22 mouse cellular contexts compared by ENCODE assay signal in genomic region chr5:136940845-136941560, GRCm38 (mm10). TPM values are rescaled to one million over a fixed set of nuclear protein-coding genes. Genes with fewer than 3 reads are reported as not detected.
DNase-seq lines count a peak whose midpoint lies in the region; ATAC-seq and TF ChIP-seq lines count a peak whose summit lies in the region.
"Had no signal": no experiment of that assay in that cellular context is flagged by ENCODE, and none has a peak within 500 bp of the region (broad histone marks: within the 10 kb centered on the region; RNA-seq: fewer than 3 reads in every experiment).

No protein-coding gene starts in this region.

- peaks cover 59% of the 10 kb centered on the region for H3K4me1 ChIP-seq in E14TG2a.4 (replicated peaks; ENCODE audit: low read depth, low read length)
- peaks cover 11% of the 10 kb centered on the region for H3K4me1 ChIP-seq in ES-Bruce4 (ENCODE audit: control insufficient read depth, insufficient read depth, low read length)
- peaks cover 3 to 17% of the 10 kb centered on the region in 2 experiments; a peak in 3 of 4 replicates for H3K4me1 ChIP-seq in ES-E14 (ENCODE audit: control insufficient read depth in 2 of 2, insufficient read depth in 2 of 2, low read length in 2 of 2, poor library complexity in 1 of 2)
- H3K4me1 ChIP-seq in heart, embryonic 12.5 days (replicated peaks) = peaks cover 6% of the 10 kb centered on the region
- H3K4me1 ChIP-seq: forebrain, embryonic 13.5 days; forebrain, embryonic 15.5 days had no signal

- peak; percentile 93 for TF ChIP-seq POLR2A in ES-Bruce4 (IDR thresholded peaks at IDR 0.05; ENCODE audit: insufficient read depth, low read length)

- no peak for DNase-seq in ES-E14 (ENCODE audit: low read depth, low spot score)
- DNase-seq in ZHBTc4 (ENCODE audit: low read depth, low spot score) = peak; percentile 76
- DNase-seq in cerebellum, postnatal 4 days (ENCODE audit: low spot score in 2 of 2) = no peak
- no peak for DNase-seq in spleen, adult 18-20 months
- DNase-seq: adrenal gland, adult 2 months; adrenal gland, postnatal 10 days; adrenal gland, postnatal 25 days; cerebellum, adult 11 months; cerebellum, adult 18-20 months; cerebellum, adult 8-10 months; cerebellum, adult 9-11 months; cerebellum, postnatal 14 days; cerebellum, postnatal 36 days; forebrain, postnatal 0 days had no signal

- H3K36me3 ChIP-seq in E14TG2a.4 (ENCODE audit: insufficient read depth, low read length) (peaks cover 60% of the 10 kb centered on the region), ES-Bruce4 (ENCODE audit: control insufficient read depth, insufficient read depth, low read length, poor library complexity, severe bottlenecking) (no peaks in the 10 kb centered on the region; the same call in 1 of the 2 replicates), ES-E14 (ENCODE audit: control insufficient read depth, insufficient read depth, low read length, poor library complexity, severe bottlenecking) (peaks cover 7% of the 10 kb centered on the region; the same call in 1 of the 2 replicates)
- no peaks in the 10 kb centered on the region for H3K36me3 ChIP-seq in heart, embryonic 12.5 days
- H3K36me3 ChIP-seq: embryonic facial prominence, embryonic 10.5 days; embryonic facial prominence, embryonic 12.5 days; forebrain, embryonic 15.5 days had no signal

- in situ Hi-C loops in ES-E14 (cut with MboI; ENCODE audit: low sequenced_read_pairs in 2 of 2, unreplicated experiment in 2 of 2) = no loop called here

- H3K4me2 ChIP-seq in heart, embryonic 12.5 days = no peak overlapping the region
- H3K4me2 ChIP-seq: embryonic facial prominence, embryonic 12.5 days; forebrain, embryonic 13.5 days; forebrain, embryonic 15.5 days had no signal

- H3K27ac ChIP-seq in ES-Bruce4 (ENCODE audit: insufficient read depth, low read length) (peak overlapping the region; percentile 86), ES-E14 (ENCODE audit: insufficient read depth, low read depth, low read length, poor library complexity, severe bottlenecking) (peak overlapping the region; percentile 95)
- H3K27ac ChIP-seq in heart, embryonic 12.5 days (ENCODE audit: poor library complexity, severe bottlenecking) = no peak overlapping the region
- H3K27ac ChIP-seq: embryonic facial prominence, embryonic 10.5 days; embryonic facial prominence, embryonic 12.5 days; forebrain, embryonic 13.5 days; forebrain, embryonic 15.5 days had no signal

- TF ChIP-seq CTCF in E14TG2a.4 (conservative IDR thresholded peaks at IDR 0.05; ENCODE audit: low read length) = no peak
- no peak for TF ChIP-seq CTCF in ES-Bruce4 (IDR thresholded peaks at IDR 0.05; ENCODE audit: low read depth, low read length)

- H3K9me3 ChIP-seq in E14TG2a.4 (ENCODE audit: low read length) (peaks cover 24% of the 10 kb centered on the region), ES-Bruce4 (replicated peaks; ENCODE audit: control insufficient read depth, insufficient read depth, low read length, poor library complexity, severe bottlenecking) (no peaks in the 10 kb centered on the region; the same call in 1 of the 2 replicates), ES-E14 (ENCODE audit: control insufficient read depth, insufficient read depth, low read depth, low read length) (no peaks in the 10 kb centered on the region)
- no peaks in the 10 kb centered on the region for H3K9me3 ChIP-seq in heart, embryonic 12.5 days (replicated peaks)
- H3K9me3 ChIP-seq: embryonic facial prominence, embryonic 10.5 days; embryonic facial prominence, embryonic 12.5 days; forebrain, embryonic 15.5 days had no signal

- peak; percentile 75 for TF ChIP-seq EP300 in ES-Bruce4 (IDR thresholded peaks at IDR 0.05; ENCODE audit: insufficient read depth, low read depth, low read length)

- H3K4me3 ChIP-seq in E14TG2a.4 (replicated peaks; ENCODE audit: low read length) (peak overlapping the region; percentile 80), ES-Bruce4 (ENCODE audit: low read depth, low read length) (peak overlapping the region; percentile 66), ES-E14 (ENCODE audit: insufficient read depth in 1 of 2, low read depth in 1 of 2, low read length in 2 of 2, poor library complexity in 1 of 2, severe bottlenecking in 1 of 2) (peak overlapping the region; percentile 64 to 75)
- H3K4me3 ChIP-seq in heart, embryonic 12.5 days = no peak overlapping the region
- H3K4me3 ChIP-seq: embryonic facial prominence, embryonic 10.5 days; embryonic facial prominence, embryonic 12.5 days; forebrain, embryonic 13.5 days; forebrain, embryonic 15.5 days had no signal

- ATAC-seq in heart, embryonic 12.5 days (ENCODE audit: insufficient number of reproducible peaks, low FRiP score) = no peak
- ATAC-seq: forebrain, embryonic 13.5 days; forebrain, embryonic 15.5 days; forebrain, postnatal 0 days had no signal

- H3K27me3 ChIP-seq in E14TG2a.4 (ENCODE audit: insufficient read depth, low read length) (no peaks in the 10 kb centered on the region), ES-Bruce4 (ENCODE audit: control insufficient read depth, insufficient read depth, low read length, poor library complexity, severe bottlenecking) (no peaks in the 10 kb centered on the region)
- H3K27me3 ChIP-seq in heart, embryonic 12.5 days (replicated peaks) = no peaks in the 10 kb centered on the region
- H3K27me3 ChIP-seq: embryonic facial prominence, embryonic 12.5 days; forebrain, embryonic 13.5 days; forebrain, embryonic 15.5 days had no signal

- H3K9ac ChIP-seq in ES-Bruce4 (ENCODE audit: low read depth, poor library complexity, severe bottlenecking) (peak overlapping the region; percentile 85), ES-E14 (ENCODE audit: insufficient read depth, low read depth, low read length, poor library complexity, severe bottlenecking) (peak overlapping the region; percentile 82)
- H3K9ac ChIP-seq in heart, embryonic 12.5 days = no peak overlapping the region
- H3K9ac ChIP-seq: embryonic facial prominence, embryonic 12.5 days; forebrain, embryonic 13.5 days; forebrain, embryonic 15.5 days; forebrain, postnatal 0 days had no signal

- 81% methylated on average over 12 of the region's 12 CpGs for WGBS in heart, embryonic 12.5 days

TF ChIP-seq in ES-E14, 5 proteins besides CTCF, POLR2A, EP300 and RAD21:
- TF ChIP-seq MAFK (IDR thresholded peaks at IDR 0.05; ENCODE audit: insufficient read depth, low read depth, low read length) (peak; percentile 77), CHD2 (IDR thresholded peaks at IDR 0.05; ENCODE audit: low read depth, low read length) (no peak)
TF ChIP-seq in ES-E14: peak in this region for 1.

RNA-seq across cellular contexts. Expression of gene Fis1, which starts 12.1 kb away (rescaled TPM):
- polyA plus RNA-seq in ES-Bruce4 (2011; ENCODE audit: insufficient read depth, insufficient read length, low read depth, missing spikeins) = 87.8 and 97.5 TPM in 2 replicates
- 106 and 114 TPM in 2 replicates for total RNA-seq in ES-E14 (2012; rRNA removed)
- 245 and 251 TPM in 2 replicates for polyA plus RNA-seq in heart, embryonic 12.5 days (2016; fragmentation: Nextera tagmentation; extraction: Ambion mirVana)

RNA-seq across cellular contexts. Expression of gene Cldn15, which starts 25.4 kb away (rescaled TPM):
- polyA plus RNA-seq in ES-Bruce4 (2011; ENCODE audit: insufficient read depth, insufficient read length, low read depth, missing spikeins) = not detected in 2 replicates
- 0.94 and 1.4 TPM in 2 replicates for total RNA-seq in ES-E14 (2012; rRNA removed)
- 1.9 and 2.1 TPM in 2 replicates for polyA plus RNA-seq in heart, embryonic 12.5 days (2016; fragmentation: Nextera tagmentation; extraction: Ambion mirVana)
- polyA plus RNA-seq: forebrain, embryonic 11.5 days had no signal

RNA-seq across cellular contexts. Expression of gene Ift22, which starts 33.1 kb away (rescaled TPM):
- polyA plus RNA-seq in ES-Bruce4 (2011; ENCODE audit: insufficient read depth, insufficient read length, low read depth, missing spikeins) = 9.3 and 10.1 TPM in 2 replicates
- 15.9 and 18.3 TPM in 2 replicates for total RNA-seq in ES-E14 (2012; rRNA removed)
- polyA plus RNA-seq in heart, embryonic 12.5 days (2016; fragmentation: Nextera tagmentation; extraction: Ambion mirVana) = 36.9 and 40.9 TPM in 2 replicates

RNA-seq across cellular contexts. Expression of gene Plod3, which starts 45.8 kb away (rescaled TPM):
- polyA plus RNA-seq in ES-Bruce4 (2011; ENCODE audit: insufficient read depth, insufficient read length, low read depth, missing spikeins) = 29.3 and 33.9 TPM in 2 replicates
- 155 and 201 TPM in 2 replicates for total RNA-seq in ES-E14 (2012; rRNA removed)
- 42.7 and 48.6 TPM in 2 replicates for polyA plus RNA-seq in heart, embryonic 12.5 days (2016; fragmentation: Nextera tagmentation; extraction: Ambion mirVana)

RNA-seq across cellular contexts. Expression of gene Znhit1, which starts 46.8 kb away (rescaled TPM):
- 26.6 and 27.0 TPM in 2 replicates for polyA plus RNA-seq in ES-Bruce4 (2011; ENCODE audit: insufficient read depth, insufficient read length, low read depth, missing spikeins)
- 41.2 and 46.0 TPM in 2 replicates for total RNA-seq in ES-E14 (2012; rRNA removed)
- 74.4 and 78.1 TPM in 2 replicates for polyA plus RNA-seq in heart, embryonic 12.5 days (2016; fragmentation: Nextera tagmentation; extraction: Ambion mirVana)
